Mouse (Mus musculus) ES-E14 (cell line): ENCODE measurements around the gene Sds. TPM values are rescaled to one million over a fixed set of nuclear protein-coding genes. Genes with fewer than 3 reads are reported as not detected.

Experiments used
- DNase-seq: peaks from one replicate; pipeline ENCODE4 v3.0.0-alpha.2; 2013; ENCODE audit warnings: low read depth, low spot score
- H3K27ac ChIP-seq: 2 replicates; pipeline ENCODE4 v1.5.1; 2012; ENCODE audit warnings: low read depth, mild to moderate bottlenecking, low read length, moderate library complexity, mixed read lengths; ENCODE audit not compliant: poor library complexity, insufficient read depth, severe bottlenecking
- H3K36me3 ChIP-seq: 2 replicates; pipeline ENCODE4 v1.6.1; 2012; ENCODE audit warnings: mild to moderate bottlenecking, low read length, moderate library complexity, mixed read lengths; ENCODE audit not compliant: control insufficient read depth, poor library complexity, insufficient read depth, severe bottlenecking
- H3K4me1 ChIP-seq, 2 experiments: fragments of 150-350 bp in 1 of 2; sonication (generic) in 1 of 2; 2 replicates each; pipeline ENCODE4 v1.6.1; 2012; ENCODE audit warnings: low read length in 2 of 2, mild to moderate bottlenecking in 1 of 2, mixed read lengths in 1 of 2; ENCODE audit not compliant: control insufficient read depth in 2 of 2, insufficient read depth in 2 of 2, poor library complexity in 1 of 2
- H3K4me3 ChIP-seq, 2 experiments: fragments of 150-350 bp in 1 of 2; sonication (generic) in 1 of 2; 2 replicates each; pipeline ENCODE4 v1.5.1; 2012; ENCODE audit warnings: low read length in 2 of 2, low read depth in 1 of 2, mild to moderate bottlenecking in 1 of 2, mixed read lengths in 1 of 2; ENCODE audit not compliant: insufficient read depth in 1 of 2, poor library complexity in 1 of 2, severe bottlenecking in 1 of 2
- H3K9ac ChIP-seq: 2 replicates; pipeline ENCODE4 v1.6.1; 2012; ENCODE audit warnings: low read depth, mild to moderate bottlenecking, low read length, mixed read lengths; ENCODE audit not compliant: poor library complexity, insufficient read depth, severe bottlenecking
- H3K9me3 ChIP-seq: fragments of 150-350 bp; sonication (generic); 2 replicates; pipeline ENCODE4 v1.6.1; 2012; ENCODE audit warnings: low read depth, mild to moderate bottlenecking, low read length; ENCODE audit not compliant: control insufficient read depth, insufficient read depth
- CHD2 ChIP-seq: IDR thresholded peaks from 2 replicates; pipeline ENCODE4 v1.6.1; 2014; ENCODE audit warnings: mild to moderate bottlenecking, low read depth, low read length, inconsistent platforms
- HCFC1 ChIP-seq: IDR thresholded peaks from 2 replicates; pipeline ENCODE4 v1.6.1; 2012; ENCODE audit warnings: low read length, inconsistent platforms, borderline replicate concordance; ENCODE audit not compliant: insufficient read depth
- MAFK ChIP-seq: IDR thresholded peaks from 2 replicates; pipeline ENCODE4 v1.6.1; 2014; ENCODE audit warnings: mild to moderate bottlenecking, low read depth, low read length, inconsistent platforms; ENCODE audit not compliant: insufficient read depth
- ZC3H11A ChIP-seq: IDR thresholded peaks from 2 replicates; pipeline ENCODE4 v1.6.1; 2012; ENCODE audit warnings: low read depth, mild to moderate bottlenecking, inconsistent platforms, low read length, borderline replicate concordance
- ZNF384 ChIP-seq: IDR thresholded peaks from 2 replicates; pipeline ENCODE4 v1.6.1; 2012; ENCODE audit warnings: low read depth, low read length, inconsistent platforms
- in situ Hi-C, 2 experiments: fragments of 600-800 bp; cut with MboI; formaldehyde crosslinking; loops; one replicate each; pipeline ENCODE4 v1.15.1; 2025; ENCODE audit warnings: low sequenced_read_pairs in 2 of 2, inconsistent platforms in 1 of 2; ENCODE audit not compliant: unreplicated experiment in 2 of 2
- total RNA-seq: library from RNA; depleted of rRNA; stranded (reverse); fragments of 300-350 nt; gene quantifications from 2 replicates; pipeline ENCODE4 v1.2.3, GENCODE M21; 2012

Gene Sds
- total RNA-seq, 1 experiment = 0.22 TPM

DNA sequence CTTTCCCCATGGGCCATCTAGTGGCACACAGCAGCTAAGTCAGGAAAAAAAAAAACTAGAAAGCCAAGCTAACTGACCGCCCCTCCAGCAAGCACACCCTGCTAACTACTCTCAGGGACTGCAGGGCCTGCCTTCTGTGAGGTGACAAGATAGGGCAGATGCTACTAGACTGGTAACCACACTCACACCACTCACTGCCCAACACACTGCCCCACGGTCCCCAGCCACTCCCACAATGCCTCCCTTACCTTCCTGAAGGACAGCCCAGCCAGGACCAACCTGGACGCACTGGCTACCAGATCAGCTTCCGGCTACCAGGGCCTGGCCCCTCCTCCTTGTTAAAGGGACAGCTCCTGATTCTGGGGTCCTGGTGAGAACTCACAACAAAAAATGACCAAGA lies 9.3 kb upstream of the Sds start:
- DNase-seq = no peak
- Histone ChIP-seq H3K9ac (no peak overlapping the region), H3K9me3 (no peaks in the 10 kb centered on the region), H3K27ac (no peak overlapping the region), H3K4me3 (no peak overlapping the region), H3K36me3 (no peaks in the 10 kb centered on the region), H3K4me1 (no peaks in the 10 kb centered on the region)
- TF ChIP-seq HCFC1 (no peak), CHD2 (no peak), ZNF384 (no peak)
- in situ Hi-C loops = no loop called here

DNA sequence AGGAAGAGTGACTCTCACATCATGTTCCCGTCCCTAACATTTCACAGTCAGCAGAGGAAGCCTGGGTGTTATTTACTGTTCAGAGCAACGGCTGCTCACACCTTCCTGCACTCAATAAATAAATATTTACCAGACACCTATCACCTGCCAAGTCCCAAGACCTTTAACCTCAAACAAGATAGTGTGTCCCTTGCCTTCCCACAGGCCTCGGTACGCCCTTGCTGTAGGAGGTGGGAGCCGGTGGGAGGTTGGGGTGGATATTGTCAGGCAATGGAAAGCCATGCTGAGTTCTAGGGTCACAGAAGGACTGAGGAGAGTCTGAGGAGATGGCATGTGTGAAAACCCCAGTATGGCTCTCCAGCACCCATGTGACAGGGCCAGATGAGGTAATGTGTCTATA lies 8.0 kb upstream of the Sds start:
- Histone ChIP-seq H3K9me3 (no peaks in the 10 kb centered on the region), H3K4me3 (no peak overlapping the region), H3K27ac (no peak overlapping the region), H3K9ac (no peak overlapping the region), H3K4me1 (no peaks in the 10 kb centered on the region), H3K36me3 (no peaks in the 10 kb centered on the region)
- TF ChIP-seq ZNF384 (no peak), ZC3H11A (no peak), HCFC1 (no peak)
- in situ Hi-C loops = no loop called here
- no peak for DNase-seq

DNA sequence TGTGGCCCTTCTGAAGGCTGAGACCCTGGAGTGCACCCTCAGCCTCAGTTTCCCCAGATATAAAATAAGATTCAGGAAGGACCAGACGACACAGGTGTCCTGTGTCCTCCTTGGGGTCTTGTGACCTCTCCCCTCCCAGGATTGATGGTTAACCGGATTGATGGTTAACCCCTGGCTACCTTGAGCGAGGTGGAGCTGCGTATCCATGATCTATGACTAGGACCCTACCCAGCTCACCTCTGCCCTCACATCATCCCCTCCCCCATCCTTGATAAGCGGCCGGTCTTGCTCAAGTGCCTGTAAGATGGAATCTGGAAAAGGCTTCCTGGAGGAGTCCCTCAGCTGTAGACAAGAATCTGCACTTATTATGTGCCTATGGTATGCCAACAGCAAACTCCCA lies 7.5 kb upstream of the Sds start:
- Histone ChIP-seq H3K36me3 (no peaks in the 10 kb centered on the region), H3K9ac (no peak overlapping the region), H3K9me3 (no peaks in the 10 kb centered on the region), H3K4me1 (no peaks in the 10 kb centered on the region), H3K27ac (no peak overlapping the region), H3K4me3 (no peak overlapping the region)
- no peak for TF ChIP-seq HCFC1
- no peak for TF ChIP-seq ZNF384
- TF ChIP-seq CHD2 = no peak
- no peak for TF ChIP-seq MAFK
- TF ChIP-seq ZC3H11A = no peak
- DNase-seq = no peak
- in situ Hi-C loops = no loop called here

DNA sequence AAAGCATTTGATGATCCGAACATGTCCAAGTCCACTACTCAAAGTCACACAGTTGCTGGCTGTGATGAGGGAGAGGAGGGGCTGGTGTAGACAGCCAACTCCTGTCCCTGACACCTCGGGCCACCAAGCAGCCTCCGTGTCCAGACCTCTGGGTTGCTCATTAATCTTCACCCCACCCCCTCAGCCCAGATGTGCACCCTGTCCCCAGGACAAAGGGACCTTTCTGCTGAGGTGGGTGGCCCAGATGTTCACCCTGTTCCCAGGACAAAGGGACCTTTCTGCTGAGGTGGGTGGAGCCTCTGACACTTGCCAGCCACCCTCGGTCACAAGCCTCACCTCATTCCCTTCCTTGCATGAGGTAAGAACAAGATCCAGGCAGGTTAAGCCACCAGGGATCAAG lies 4.8 kb upstream of the Sds start:
- H3K4me3 ChIP-seq = no peak overlapping the region

DNA sequence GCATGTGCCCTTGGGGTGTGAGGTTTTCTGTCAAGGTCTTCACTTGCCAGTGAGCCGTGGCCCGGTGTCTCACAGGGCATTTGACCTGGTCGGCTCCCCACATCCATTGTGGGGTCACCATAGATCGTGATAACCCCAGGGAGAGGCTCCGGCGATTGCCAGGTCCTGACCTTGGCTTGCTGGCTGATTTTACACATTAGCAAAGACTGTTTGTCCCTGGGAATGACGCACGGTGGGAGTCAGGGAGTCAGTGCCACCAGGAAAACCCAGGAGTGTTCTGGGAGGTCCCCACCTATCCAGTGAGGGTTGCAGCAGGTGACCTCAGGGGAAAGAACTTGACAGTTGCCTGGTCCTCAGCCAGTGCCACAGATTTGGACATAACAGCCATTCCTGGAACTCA lies 3.6 kb upstream of the Sds start, which contains the start of gene Sdsl:
Gene Sdsl (minus strand): TSS at position 41 of the 400 bp plus-strand sequence.
- in situ Hi-C loops = no loop called here

More for the DNA sequence above, 4.8 kb upstream of the Sds start:
- no peak overlapping the region for H3K27ac ChIP-seq
- no peak for DNase-seq
- no peaks in the 10 kb centered on the region for H3K9me3 ChIP-seq
- TF ChIP-seq CHD2 (no peak), MAFK (no peak), ZNF384 (no peak), ZC3H11A (no peak), HCFC1 (no peak)
- in situ Hi-C loops = no loop called here
- no peaks in the 10 kb centered on the region for H3K36me3 ChIP-seq
- H3K9ac ChIP-seq = no peak overlapping the region
- peaks cover 0 to 2% of the 10 kb centered on the region in 2 experiments; a peak in 1 of 4 replicates for H3K4me1 ChIP-seq

More for the DNA sequence above, 3.6 kb upstream of the Sds start, which contains the start of gene Sdsl:
- no peaks in the 10 kb centered on the region for H3K36me3 ChIP-seq
- H3K9me3 ChIP-seq = no peaks in the 10 kb centered on the region
- H3K9ac ChIP-seq = no peak within 1 kb of the TSS
- no peak for TF ChIP-seq ZC3H11A
- TF ChIP-seq MAFK = no peak
- TF ChIP-seq CHD2 = no peak
- no peak for TF ChIP-seq ZNF384
- no peak for TF ChIP-seq HCFC1
- peaks cover 0 to 2% of the 10 kb centered on the region in 2 experiments; a peak in 1 of 4 replicates for H3K4me1 ChIP-seq
- H3K4me3 ChIP-seq = no peak within 1 kb of the TSS
- DNase-seq = no peak
- no peak within 1 kb of the TSS for H3K27ac ChIP-seq
